Mouse (Mus musculus): ENCODE data around the gene Cebpe.

DNA sequence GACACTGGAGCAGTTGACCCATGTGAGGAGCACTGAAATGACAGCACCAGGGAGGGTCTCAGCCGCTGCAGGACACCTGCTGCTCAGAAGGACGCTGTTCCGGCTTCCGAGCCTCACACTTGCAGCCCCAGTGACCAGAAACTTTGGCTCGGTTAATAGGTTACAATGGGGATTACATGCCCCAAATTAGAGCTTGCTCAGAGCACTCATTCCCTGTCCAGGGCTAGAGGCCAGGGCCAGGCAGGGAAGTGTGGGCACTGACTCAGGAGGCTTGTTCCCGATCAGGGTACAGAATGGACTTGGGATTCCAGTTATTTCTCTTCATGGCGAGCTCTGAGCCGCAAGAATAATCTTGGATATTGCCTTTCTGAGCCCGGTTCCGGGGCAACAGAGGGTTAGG, 25.7 kb upstream of the Cebpe start:
- TF ChIP-seq EP300 (IDR thresholded peaks at IDR 0.05; ENCODE audit: low read depth): no peak
- TF ChIP-seq CTCF (IDR thresholded peaks at IDR 0.05; ENCODE audit: low read depth): no peak

Data from heart, postnatal 0 days (tissue).